Mouse (Mus musculus) forebrain, embryonic 13.5 days (tissue): ENCODE measurements around the gene Hist1h2ab. TPM values are rescaled to one million over a fixed set of nuclear protein-coding genes. Genes with fewer than 3 reads are reported as not detected.
"Not testable (repeated sequence)": the region's sequence is repeated elsewhere in the genome, so short reads cannot be mapped to it uniquely, and the experiment has no call there.

Experiments used
- ATAC-seq: fragments of 200-750 bp; cut with Nextera tagmentation; 2 replicates; pipeline ENCODE4 v1.8.0; 2017
- H3K27ac ChIP-seq: fragments of 300-500 bp; sonication (generic); 2 replicates; pipeline ENCODE4 v1.5.1; 2015; ENCODE audit warnings: inconsistent platforms, mild to moderate bottlenecking, moderate library complexity
- H3K27me3 ChIP-seq: fragments of 300-500 bp; sonication (generic); 2 replicates; pipeline ENCODE4 v1.6.1; 2015; ENCODE audit warnings: mild to moderate bottlenecking, inconsistent platforms
- H3K36me3 ChIP-seq: fragments of 300-500 bp; sonication (generic); 2 replicates; pipeline ENCODE4 v1.6.1; 2015; ENCODE audit warnings: mild to moderate bottlenecking, inconsistent platforms; ENCODE audit not compliant: poor library complexity, severe bottlenecking
- H3K4me1 ChIP-seq: fragments of 300-500 bp; sonication (generic); 2 replicates; pipeline ENCODE4 v1.6.1; 2015; ENCODE audit warnings: inconsistent platforms
- H3K4me2 ChIP-seq: fragments of 300-500 bp; sonication (generic); 2 replicates; pipeline ENCODE4 v1.6.1; 2015; ENCODE audit warnings: inconsistent platforms, mild to moderate bottlenecking, moderate library complexity
- H3K4me3 ChIP-seq: fragments of 300-500 bp; sonication (generic); 2 replicates; pipeline ENCODE4 v1.5.1; 2015; ENCODE audit warnings: mild to moderate bottlenecking, inconsistent platforms
- H3K9ac ChIP-seq: fragments of 300-500 bp; sonication (generic); 2 replicates; pipeline ENCODE4 v1.6.1; 2015; ENCODE audit warnings: mild to moderate bottlenecking, inconsistent platforms
- H3K9me3 ChIP-seq: fragments of 300-500 bp; sonication (generic); replicated peaks from 2 replicates; pipeline ENCODE4 v1.6.1; 2016; ENCODE audit warnings: inconsistent platforms
- WGBS: fragments of 180-500 bp; shearing (Covaris S2); methylation state at CpG from one replicate; pipeline ENCODE4 v1.1.7; 2015; 5-methylcytosine and 5-hydroxymethylcytosine counted together
- polyA plus RNA-seq: library from polyadenylated mRNA; unstranded; fragments of >200 nt; fragmentation: Nextera tagmentation; extraction: Ambion mirVana; gene quantifications from 2 replicates; pipeline ENCODE4 v1.2.1, GENCODE M21; 2015

Gene Hist1h2ab
- polyA plus RNA-seq, 1 experiment from 2014 or later: 70.5 TPM

- Histone ChIP-seq H3K9me3 (no peaks in the 10 kb centered on the region), H3K27ac (peak overlapping the region; percentile 98), H3K36me3 (no peaks in the 10 kb centered on the region), H3K4me3 (peak overlapping the region; percentile 57), H3K27me3 (no peaks in the 10 kb centered on the region), H3K4me2 (peak overlapping the region; percentile 98), H3K4me1 (peaks cover 25% of the 10 kb centered on the region), H3K9ac (peak overlapping the region; percentile 92)
- 1% methylated on average over 14 of the region's 14 CpGs for WGBS
- no peak for ATAC-seq
Measured at GRCm38 (mm10) chr13:23739922-23740252, 11.0 kb upstream of the Hist1h2ab start.

- H3K4me3 ChIP-seq: peak overlapping the region; percentile 57
- H3K4me1 ChIP-seq: peaks cover 25% of the 10 kb centered on the region
- no peak for ATAC-seq
- peak overlapping the region; percentile 98 for H3K4me2 ChIP-seq
- H3K27ac ChIP-seq: peak overlapping the region; percentile 98
- 40% methylated on average over 13 of the region's 13 CpGs for WGBS
- no peaks in the 10 kb centered on the region for H3K36me3 ChIP-seq
- no peaks in the 10 kb centered on the region for H3K9me3 ChIP-seq
- peak overlapping the region; percentile 92 for H3K9ac ChIP-seq
- no peaks in the 10 kb centered on the region for H3K27me3 ChIP-seq
Measured at GRCm38 (mm10) chr13:23740256-23740840, 10.6 kb upstream of the Hist1h2ab start.

- Histone ChIP-seq H3K27ac (no peak overlapping the region), H3K4me1 (peaks cover 25% of the 10 kb centered on the region), H3K4me2 (peak overlapping the region; percentile 98), H3K9me3 (no peaks in the 10 kb centered on the region), H3K4me3 (no peak overlapping the region), H3K36me3 (no peaks in the 10 kb centered on the region), H3K9ac (no peak overlapping the region), H3K27me3 (no peaks in the 10 kb centered on the region)
- 72% methylated on average over 5 of the region's 5 CpGs for WGBS
- no peak for ATAC-seq
Measured at GRCm38 (mm10) chr13:23740910-23741309, 10.0 kb upstream of the Hist1h2ab start.

- Histone ChIP-seq H3K4me2 (no peak overlapping the region), H3K36me3 (no peaks in the 10 kb centered on the region), H3K9ac (no peak overlapping the region), H3K9me3 (no peaks in the 10 kb centered on the region), H3K27ac (no peak overlapping the region), H3K27me3 (no peaks in the 10 kb centered on the region), H3K4me1 (peaks cover 26% of the 10 kb centered on the region), H3K4me3 (no peak overlapping the region)
- no peak for ATAC-seq
Measured at GRCm38 (mm10) chr13:23742007-23742406, 8.9 kb upstream of the Hist1h2ab start.

- 84% methylated on average over 5 of the region's 5 CpGs for WGBS
- H3K4me1 ChIP-seq: peaks cover 35% of the 10 kb centered on the region
- no peak overlapping the region for H3K4me3 ChIP-seq
- ATAC-seq: no peak
- no peaks in the 10 kb centered on the region for H3K27me3 ChIP-seq
- H3K9ac ChIP-seq: no peak overlapping the region
- peak overlapping the region; percentile 21; the same call in 1 of the 2 replicates for H3K27ac ChIP-seq
- no peaks in the 10 kb centered on the region for H3K36me3 ChIP-seq
- H3K9me3 ChIP-seq: no peaks in the 10 kb centered on the region
- no peak overlapping the region for H3K4me2 ChIP-seq
Measured at GRCm38 (mm10) chr13:23743215-23743614, 7.7 kb upstream of the Hist1h2ab start.

GRCm38 (mm10) chr13:23743963-23744362, 7.0 kb upstream of the Hist1h2ab start:
- Histone ChIP-seq H3K27ac (peak overlapping the region; percentile 86), H3K4me3 (no peak overlapping the region; the same call in 1 of the 2 replicates), H3K9me3 (no peaks in the 10 kb centered on the region), H3K4me1 (peaks cover 40% of the 10 kb centered on the region), H3K4me2 (peak overlapping the region; percentile 67), H3K9ac (peak overlapping the region; percentile 60; the same call in 1 of the 2 replicates), H3K36me3 (no peaks in the 10 kb centered on the region), H3K27me3 (no peaks in the 10 kb centered on the region)
- 39% methylated on average over 4 of the region's 4 CpGs for WGBS
- ATAC-seq: no peak

GRCm38 (mm10) chr13:23744421-23745380, 6.2 kb upstream of the Hist1h2ab start:
- Histone ChIP-seq H3K9ac (peak overlapping the region; percentile 60), H3K27ac (peak overlapping the region; percentile 86), H3K9me3 (no peaks in the 10 kb centered on the region), H3K27me3 (no peaks in the 10 kb centered on the region), H3K4me2 (peak overlapping the region; percentile 67), H3K36me3 (no peaks in the 10 kb centered on the region), H3K4me3 (peak overlapping the region; percentile 40), H3K4me1 (peaks cover 34% of the 10 kb centered on the region)
- no peak for ATAC-seq
- under 1% methylated on average over 13 of the region's 36 CpGs for WGBS

- Histone ChIP-seq H3K36me3 (no peaks in the 10 kb centered on the region), H3K9ac (peak within 1 kb of the TSS; percentile 75), H3K4me3 (peak within 1 kb of the TSS; percentile 40), H3K27me3 (no peaks in the 10 kb centered on the region), H3K4me2 (peak within 1 kb of the TSS; percentile 67), H3K27ac (peak within 1 kb of the TSS; percentile 96), H3K4me1 (peaks cover 25% of the 10 kb centered on the region), H3K9me3 (no peaks in the 10 kb centered on the region)
- ATAC-seq: peak; percentile 74
- WGBS: under 1% methylated on average over 28 of the region's 28 CpGs
Measured at GRCm38 (mm10) chr13:23745381-23746161, 5.4 kb upstream of the Hist1h2ab start, which contains the start of gene Hist1h3c. Gene Hist1h3c, minus strand, starts transcription at chr13:23745602.

GRCm38 (mm10) chr13:23746201-23747080, 4.5 kb upstream of the Hist1h2ab start, which contains the start of gene Hist1h2bb:
Gene Hist1h2bb, plus strand, starts transcription at chr13:23746734.
- H3K36me3 ChIP-seq, H3K27me3 ChIP-seq, H3K9me3 ChIP-seq: not testable (repeated sequence)
- Histone ChIP-seq H3K9ac (peak within 1 kb of the TSS; percentile 76), H3K4me2 (peak within 1 kb of the TSS; percentile 67), H3K4me3 (peak within 1 kb of the TSS; percentile 38), H3K27ac (peak within 1 kb of the TSS; percentile 96), H3K4me1 (peaks cover 24% of the 10 kb centered on the region)
- under 1% methylated on average over 47 of the region's 58 CpGs for WGBS
- peak; percentile 93 for ATAC-seq

- Histone ChIP-seq H3K27ac (peak overlapping the region; percentile 96), H3K36me3 (no peaks in the 10 kb centered on the region), H3K9ac (peak overlapping the region; percentile 76), H3K4me2 (peak overlapping the region; percentile 67), H3K9me3 (no peaks in the 10 kb centered on the region), H3K27me3 (no peaks in the 10 kb centered on the region), H3K4me3 (peak overlapping the region; percentile 38), H3K4me1 (peaks cover 24% of the 10 kb centered on the region)
- WGBS: 3% methylated on average over 13 of the region's 13 CpGs
- peak; percentile 4 for ATAC-seq
Measured at GRCm38 (mm10) chr13:23747081-23747891, 3.6 kb upstream of the Hist1h2ab start.
